27 mouse cellular contexts compared by ENCODE assay signal in the genomic region with DNA sequence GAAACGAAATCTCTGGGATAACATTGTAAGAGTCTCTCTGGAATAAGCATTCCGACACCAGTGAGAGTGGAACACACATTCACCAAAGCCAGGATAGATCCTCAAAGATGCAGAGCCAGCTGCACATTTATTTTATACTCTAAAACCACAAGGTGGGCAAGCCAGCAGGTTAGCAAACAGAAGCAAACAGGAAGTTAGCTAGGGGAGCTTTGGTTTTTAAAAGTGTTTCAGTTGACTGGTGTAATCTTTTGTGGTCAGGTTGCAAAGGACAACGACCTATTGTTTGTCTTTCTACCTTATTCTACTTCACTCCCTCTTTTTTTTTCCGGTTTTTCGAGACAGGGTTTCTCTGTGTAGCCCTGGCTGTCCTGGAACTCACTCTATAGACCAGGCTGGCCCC. TPM values are rescaled to one million over a fixed set of nuclear protein-coding genes. Genes with fewer than 3 reads are reported as not detected.
DNase-seq lines count a peak whose midpoint lies in the region; ATAC-seq and TF ChIP-seq lines count a peak whose summit lies in the region.
"Had no signal": no experiment of that assay in that cellular context is flagged by ENCODE, and none has a peak within 500 bp of the region (broad histone marks: within the 10 kb centered on the region; RNA-seq: fewer than 3 reads in every experiment).

No protein-coding gene starts in this region.

- WGBS in heart, embryonic 10.5 days: 49% methylated on average over 5 of the region's 5 CpGs
- WGBS in lung, postnatal 0 days: 44% methylated on average over 5 of the region's 5 CpGs

- peaks cover 10% of the 10 kb centered on the region for H3K36me3 ChIP-seq in heart, embryonic 10.5 days
- H3K36me3 ChIP-seq in MEL (ENCODE audit: control insufficient read depth in 1 of 2, insufficient read depth in 2 of 2, low read length in 2 of 2): peaks cover 3 to 13% of the 10 kb centered on the region in 2 experiments; a peak in 2 of 4 replicates
- H3K36me3 ChIP-seq in lung, postnatal 0 days (ENCODE audit: insufficient read depth, low read length): 0 out of 2 replicates have a peak, but pooled peaks cover under 1% of the 10 kb centered on the region

- no peak overlapping the region for H3K4me3 ChIP-seq in heart, embryonic 10.5 days
- 0 out of 4 replicates have a peak overlapping the region, but pooled peaks of 1 of the 2 experiments have one; percentile 9 for H3K4me3 ChIP-seq in MEL (ENCODE audit: control insufficient read depth in 1 of 2, insufficient read depth in 1 of 2, low read depth in 2 of 2, low read length in 2 of 2)
- no peak overlapping the region for H3K4me3 ChIP-seq in lung, postnatal 0 days (ENCODE audit: low read depth, low read length)
- H3K4me3 ChIP-seq: embryonic facial prominence, embryonic 12.5 days; embryonic facial prominence, embryonic 15.5 days; gastrocnemius, adult 2 months; heart, embryonic 12.5 days; heart, embryonic 15.5 days had no signal

- H3K9me3 ChIP-seq in heart, embryonic 10.5 days: no peaks in the 10 kb centered on the region
- no peaks in the 10 kb centered on the region for H3K9me3 ChIP-seq in MEL (replicated peaks; ENCODE audit: insufficient read depth, low read length)
- no peaks in the 10 kb centered on the region for H3K9me3 ChIP-seq in lung, postnatal 0 days (ENCODE audit: low read length)
- H3K9me3 ChIP-seq: embryonic facial prominence, embryonic 12.5 days; embryonic facial prominence, embryonic 15.5 days; heart, embryonic 12.5 days; heart, embryonic 15.5 days had no signal

- TF ChIP-seq EP300 in MEL (IDR thresholded peaks at IDR 0.05; ENCODE audit: low read depth in 1 of 2, low read length in 2 of 2): peak in 1 of 2 experiments; percentile 68; a peak in 3 of 4 replicates
- no peak for TF ChIP-seq EP300 in lung, postnatal 0 days (IDR thresholded peaks at IDR 0.05)

- peak; percentile 51 for DNase-seq in heart, adult 11 months
- no peak for DNase-seq in heart, embryonic 10.5 days (ENCODE audit: low spot score)
- peak; percentile 70 for DNase-seq in thymus, postnatal 0 days (ENCODE audit: low spot score)
- no peak for DNase-seq in thymus, postnatal 10 days (ENCODE audit: low spot score in 2 of 2)
- DNase-seq in MEL (ENCODE audit: low read depth, low spot score): peak; percentile 65
- no peak for DNase-seq in lung, postnatal 0 days (ENCODE audit: low spot score)
- DNase-seq in spleen, postnatal 36 days (ENCODE audit: low spot score in 2 of 2): no peak
- DNase-seq: adrenal gland, adult 8-10 months; adrenal gland, postnatal 25 days; cerebellum, adult 11-12 months; cerebellum, adult 8-10 months; cerebellum, postnatal 25 days; forebrain, postnatal 0 days; gastrocnemius, adult 2 months; gastrocnemius, postnatal 14 days; heart, postnatal 14 days; heart, postnatal 4 days had no signal

- H3K27ac ChIP-seq in heart, embryonic 10.5 days: no peak overlapping the region
- H3K27ac ChIP-seq in MEL (ENCODE audit: control insufficient read depth, low read depth, low read length): no peak overlapping the region
- no peak overlapping the region for H3K27ac ChIP-seq in lung, postnatal 0 days (ENCODE audit: low read length)
- H3K27ac ChIP-seq: embryonic facial prominence, embryonic 12.5 days; embryonic facial prominence, embryonic 15.5 days; gastrocnemius, adult 2 months; heart, embryonic 15.5 days; hindbrain, embryonic 14.5 days; hindbrain, postnatal 0 days had no signal

- no peak for TF ChIP-seq POLR2A in MEL (IDR thresholded peaks at IDR 0.05; ENCODE audit: control insufficient read depth in 1 of 2, insufficient read depth in 1 of 2, low read depth in 1 of 2, low read length in 2 of 2, poor library complexity in 1 of 2)

- ATAC-seq in megakaryocyte, adult 5-6 weeks (ENCODE audit: poor library complexity, severe bottlenecking): peak; percentile 39
- no peak for ATAC-seq in lung, postnatal 0 days
- ATAC-seq: activated CD4-positive, CD25-positive, alpha-beta regulatory T cell, adult 4 months; CD4-positive, CD25-positive, alpha-beta regulatory T cell, adult 4 months; forebrain, embryonic 14.5 days; forebrain, postnatal 0 days; hindbrain, postnatal 0 days had no signal

- no peak for TF ChIP-seq CTCF in MEL (IDR thresholded peaks at IDR 0.05 in 2 of 3, conservative IDR thresholded peaks at IDR 0.05 in 1 of 3; ENCODE audit: control insufficient read depth in 1 of 3, insufficient read depth in 1 of 3, low read depth in 2 of 3, low read length in 3 of 3, poor library complexity in 1 of 3, severe bottlenecking in 1 of 3)
- TF ChIP-seq CTCF in lung, postnatal 0 days (IDR thresholded peaks at IDR 0.05): no peak

- H3K9ac ChIP-seq in MEL (ENCODE audit: control insufficient read depth, low read depth, low read length, poor library complexity, severe bottlenecking): no peak overlapping the region
- no peak overlapping the region for H3K9ac ChIP-seq in lung, postnatal 0 days (replicated peaks; ENCODE audit: low read depth)
- H3K9ac ChIP-seq: embryonic facial prominence, embryonic 12.5 days; embryonic facial prominence, embryonic 15.5 days; forebrain, postnatal 0 days; heart, embryonic 12.5 days; heart, embryonic 15.5 days; hindbrain, embryonic 14.5 days had no signal

- H3K4me1 ChIP-seq in heart, embryonic 10.5 days: no peaks in the 10 kb centered on the region; the same call in 1 of the 2 replicates
- peaks cover 0 to 14% of the 10 kb centered on the region in 2 experiments; a peak in 2 of 4 replicates for H3K4me1 ChIP-seq in MEL (ENCODE audit: control insufficient read depth in 1 of 2, insufficient read depth in 2 of 2, low read length in 2 of 2)
- no peaks in the 10 kb centered on the region for H3K4me1 ChIP-seq in lung, postnatal 0 days (ENCODE audit: insufficient read depth, low read depth, low read length)
- H3K4me1 ChIP-seq: embryonic facial prominence, embryonic 15.5 days had no signal

- no peaks in the 10 kb centered on the region for H3K27me3 ChIP-seq in heart, embryonic 10.5 days (ENCODE audit: insufficient read depth, poor library complexity, severe bottlenecking)
- no peaks in the 10 kb centered on the region; a peak in 1 of 4 replicates for H3K27me3 ChIP-seq in MEL (ENCODE audit: control insufficient read depth in 1 of 2, insufficient read depth in 2 of 2, low read length in 2 of 2)
- no peaks in the 10 kb centered on the region for H3K27me3 ChIP-seq in lung, postnatal 0 days (replicated peaks; ENCODE audit: insufficient read depth, low read length)
- H3K27me3 ChIP-seq: embryonic facial prominence, embryonic 12.5 days; heart, embryonic 15.5 days had no signal

- TF ChIP-seq RAD21 in MEL (IDR thresholded peaks at IDR 0.05; ENCODE audit: low read depth, low read length): no peak

- H3K4me2 ChIP-seq in lung, postnatal 0 days (replicated peaks; ENCODE audit: low read depth, low read length): no peak overlapping the region
- H3K4me2 ChIP-seq: embryonic facial prominence, embryonic 12.5 days; embryonic facial prominence, embryonic 15.5 days; heart, embryonic 12.5 days; heart, embryonic 15.5 days; hindbrain, embryonic 14.5 days had no signal

- H3K79me2 ChIP-seq in MEL (ENCODE audit: control insufficient read depth, insufficient read depth, low read length, poor library complexity): peaks cover 12% of the 10 kb centered on the region

TF ChIP-seq in MEL, 35 proteins besides CTCF, POLR2A, EP300 and RAD21 (continues in another document):
- TF ChIP-seq MYB (IDR thresholded peaks at IDR 0.05; ENCODE audit: low read depth, low read length) (peak; percentile 42; the same call in 1 of the 2 replicates), TCF12 (IDR thresholded peaks at IDR 0.05; ENCODE audit: low read depth, low read length) (0 out of 2 replicates have a peak, but pooled peaks have one; percentile 23), MAX (IDR thresholded peaks at IDR 0.05; ENCODE audit: low read length) (0 out of 2 replicates have a peak, but pooled peaks have one; percentile 27), TAL1 (IDR thresholded peaks at IDR 0.05; ENCODE audit: low read length) (peak; percentile 23; the same call in 1 of the 2 replicates), ZNF384 (IDR thresholded peaks at IDR 0.05; ENCODE audit: low read depth, low read length) (no peak; the same call in 1 of the 2 replicates), SIN3A (IDR thresholded peaks at IDR 0.05; ENCODE audit: low read length) (peak; percentile 40; the same call in 1 of the 2 replicates), CHD2 (IDR thresholded peaks at IDR 0.05; ENCODE audit: low read length) (no peak), ETS1 (IDR thresholded peaks at IDR 0.05; ENCODE audit: low read depth, low read length) (0 out of 2 replicates have a peak, but pooled peaks have one; percentile 33), HCFC1 (IDR thresholded peaks at IDR 0.05; ENCODE audit: low read depth, low read length) (peak; percentile 39; the same call in 1 of the 2 replicates)

RNA-seq across cellular contexts. Expression of a gene that starts 2.2 kb away (rescaled TPM):
- 125 and 158 TPM in 2 replicates for polyA plus RNA-seq in heart, embryonic 10.5 days (2016; fragmentation: Nextera tagmentation; extraction: Ambion mirVana)
- 158 and 161 TPM in 2 replicates for polyA plus RNA-seq in thymus, postnatal 0 days (2015; fragmentation: Nextera tagmentation; extraction: Ambion mirVana)
- total RNA-seq in MEL (2012; rRNA removed): 124 TPM in 2 replicates
- polyA plus RNA-seq in MEL (2012; ENCODE audit: insufficient read depth in 1 of 2, insufficient read length in 2 of 2, low read depth in 1 of 2, low replicate concordance in 2 of 2, missing spikeins in 1 of 2): 100 to 1,000 TPM in 1 of 2 experiments, not detected in 1; 111 TPM
- total RNA-seq in megakaryocyte, adult 5-6 weeks (2015): 56.4 and 66.7 TPM in 2 replicates
- 94.9 and 100 TPM in 2 replicates for total RNA-seq in megakaryocyte, adult 5-6 weeks (2017)
- polyA plus RNA-seq in lung, postnatal 0 days (2015; fragmentation: Nextera tagmentation; extraction: Ambion mirVana): 88.4 and 89.0 TPM in 2 replicates

RNA-seq across cellular contexts. Expression of a gene that starts 37.9 kb away (rescaled TPM):
- 332 and 445 TPM in 2 replicates for polyA plus RNA-seq in heart, embryonic 10.5 days (2016; fragmentation: Nextera tagmentation; extraction: Ambion mirVana)
- polyA plus RNA-seq in thymus, postnatal 0 days (2015; fragmentation: Nextera tagmentation; extraction: Ambion mirVana): 410 and 488 TPM in 2 replicates
- total RNA-seq in MEL (2012; rRNA removed): 108 and 115 TPM in 2 replicates
- 100 to 1,000 TPM; 355 to 482 TPM for polyA plus RNA-seq in MEL (2012; ENCODE audit: insufficient read depth in 1 of 2, insufficient read length in 2 of 2, low read depth in 1 of 2, low replicate concordance in 2 of 2, missing spikeins in 1 of 2)
- 85.6 and 91.8 TPM in 2 replicates for total RNA-seq in megakaryocyte, adult 5-6 weeks (2015)
- 209 and 223 TPM in 2 replicates for total RNA-seq in megakaryocyte, adult 5-6 weeks (2017)
- polyA plus RNA-seq in lung, postnatal 0 days (2015; fragmentation: Nextera tagmentation; extraction: Ambion mirVana): 285 and 314 TPM in 2 replicates

RNA-seq across cellular contexts. Expression of a gene that starts 56.9 kb away (rescaled TPM):
- 29.4 and 32.2 TPM in 2 replicates for polyA plus RNA-seq in heart, embryonic 10.5 days (2016; fragmentation: Nextera tagmentation; extraction: Ambion mirVana)
- 35.3 and 42.1 TPM in 2 replicates for polyA plus RNA-seq in thymus, postnatal 0 days (2015; fragmentation: Nextera tagmentation; extraction: Ambion mirVana)
- 15.6 and 19.8 TPM in 2 replicates for total RNA-seq in MEL (2012; rRNA removed)
- 10 to 100 TPM in 1 of 2 experiments, not detected in 1; 18.8 TPM for polyA plus RNA-seq in MEL (2012; ENCODE audit: insufficient read depth in 1 of 2, insufficient read length in 2 of 2, low read depth in 1 of 2, low replicate concordance in 2 of 2, missing spikeins in 1 of 2)
- total RNA-seq in megakaryocyte, adult 5-6 weeks (2015): 10.3 and 10.4 TPM in 2 replicates
- 10.3 and 13.7 TPM in 2 replicates for total RNA-seq in megakaryocyte, adult 5-6 weeks (2017)
- polyA plus RNA-seq in lung, postnatal 0 days (2015; fragmentation: Nextera tagmentation; extraction: Ambion mirVana): 19.5 and 21.2 TPM in 2 replicates

Comparison
In these comparisons a context has a peak if more than half of its experiments do, and no peak if none do; other contexts are left out.
1. DNase-seq: peak in heart, adult 11 months (single experiment), thymus, postnatal 0 days (single experiment) and MEL (single experiment); none in heart, embryonic 10.5 days (single experiment), thymus, postnatal 10 days (0 of 2), lung, postnatal 0 days (single experiment) and spleen, postnatal 36 days (0 of 2).